15 mouse cellular contexts compared by ENCODE assay signal in genomic region chr17:74043754-74044153, GRCm38 (mm10). TPM values are rescaled to one million over a fixed set of nuclear protein-coding genes. Genes with fewer than 3 reads are reported as not detected.
A peak's percentile ranks its signal among the peaks of the same experiment; 100 is the strongest.
DNase-seq lines count a peak whose midpoint lies in the region; ATAC-seq and TF ChIP-seq lines count a peak whose summit lies in the region.
"Had no signal": no experiment of that assay in that cellular context is flagged by ENCODE, and none has a peak within 500 bp of the region (broad histone marks: within the 10 kb centered on the region; RNA-seq: fewer than 3 reads in every experiment).

No protein-coding gene starts in this region.

- WGBS in kidney, postnatal 0 days: 55% methylated on average over 4 of the region's 4 CpGs

- no peak overlapping the region for H3K9ac ChIP-seq in kidney, postnatal 0 days (ENCODE audit: low read depth, low read length)
- H3K9ac ChIP-seq: embryonic facial prominence, embryonic 15.5 days; liver, embryonic 14.5 days; neural tube, embryonic 12.5 days had no signal

- H3K27ac ChIP-seq in kidney, postnatal 0 days: no peak overlapping the region
- H3K27ac ChIP-seq: embryonic facial prominence, embryonic 15.5 days; liver, embryonic 14.5 days; neural tube, embryonic 12.5 days had no signal

- no peak; the same call in 1 of the 2 replicates for ATAC-seq in kidney, postnatal 0 days (replicated peaks; ENCODE audit: low FRiP score, low read depth)

- TF ChIP-seq CTCF in kidney, postnatal 0 days (IDR thresholded peaks at IDR 0.05; ENCODE audit: low read depth): no peak

- DNase-seq in layer of hippocampus, adult 11-12 months (ENCODE audit: low spot score): peak; percentile 13
- no peak for DNase-seq in layer of hippocampus, postnatal 25 days (ENCODE audit: extremely low spot score in 1 of 2, low spot score in 1 of 2)
- DNase-seq in adipocyte (ENCODE audit: low spot score): peak; percentile 85
- peak; percentile 37 for DNase-seq in cerebellum, adult 11-12 months
- peak; percentile 17 for DNase-seq in kidney, postnatal 0 days (ENCODE audit: low spot score)
- no peak for DNase-seq in right cerebral cortex, postnatal 10 days (ENCODE audit: low spot score in 2 of 2)
- DNase-seq in left cerebral cortex, adult 18-20 months (ENCODE audit: low spot score in 2 of 2): no peak
- DNase-seq: heart, postnatal 36 days; thymus, postnatal 25 days had no signal

- no peaks in the 10 kb centered on the region for H3K36me3 ChIP-seq in kidney, postnatal 0 days (ENCODE audit: insufficient read depth, low read length)
- H3K36me3 ChIP-seq: embryonic facial prominence, embryonic 15.5 days; G1E; neural tube, embryonic 12.5 days had no signal

- H3K9me3 ChIP-seq in kidney, postnatal 0 days (replicated peaks; ENCODE audit: low read length): no peaks in the 10 kb centered on the region; the same call in 1 of the 2 replicates
- H3K9me3 ChIP-seq: embryonic facial prominence, embryonic 15.5 days; neural tube, embryonic 12.5 days had no signal

- no peak overlapping the region for H3K4me3 ChIP-seq in kidney, postnatal 0 days (replicated peaks; ENCODE audit: low read depth, low read length)
- H3K4me3 ChIP-seq: embryonic facial prominence, embryonic 15.5 days; neural tube, embryonic 12.5 days had no signal

- peaks cover 30% of the 10 kb centered on the region for H3K27me3 ChIP-seq in kidney, postnatal 0 days (ENCODE audit: insufficient read depth, low read length)

- peaks cover 8% of the 10 kb centered on the region; the same call in 1 of the 2 replicates for H3K4me1 ChIP-seq in kidney, postnatal 0 days (replicated peaks; ENCODE audit: insufficient read depth, low read length)

- no peak overlapping the region for H3K4me2 ChIP-seq in kidney, postnatal 0 days (ENCODE audit: low read length)
- H3K4me2 ChIP-seq: embryonic facial prominence, embryonic 15.5 days; neural tube, embryonic 12.5 days had no signal

RNA-seq across cellular contexts. Expression of gene Srd5a2, which starts 4.0 kb away (rescaled TPM):
- total RNA-seq in layer of hippocampus, postnatal 25 days (2021): not detected
- 0.08 and 0.22 TPM in 2 replicates for polyA plus RNA-seq in kidney, postnatal 0 days (2015; fragmentation: Nextera tagmentation; extraction: Ambion mirVana)
- under 1 TPM in 1 of 2 experiments, not detected in 1; 0.21 TPM for total RNA-seq in left cerebral cortex, adult 18-20 months (2021)
- total RNA-seq: G1E; heart, postnatal 36 days had no signal
- polyA plus RNA-seq: embryonic facial prominence, embryonic 15.5 days; G1E; large intestine, adult 2 months; spleen, adult 2 months had no signal

Comparison
In these comparisons a context has a peak if more than half of its experiments do, and no peak if none do; other contexts are left out.
1. DNase-seq: peak in layer of hippocampus, adult 11-12 months (single experiment), adipocyte (single experiment), cerebellum, adult 11-12 months (single experiment) and kidney, postnatal 0 days (single experiment); none in layer of hippocampus, postnatal 25 days (0 of 2), right cerebral cortex, postnatal 10 days (0 of 2) and left cerebral cortex, adult 18-20 months (0 of 2).